Mouse (Mus musculus): ENCODE measurements at regions not wholly inside any gene's neighbourhood (a gene's known extent, or its start where the extent isn't known, plus 50 kb on each side); places are given as distances from the start of the nearest gene placed in this dataset.

DNA sequence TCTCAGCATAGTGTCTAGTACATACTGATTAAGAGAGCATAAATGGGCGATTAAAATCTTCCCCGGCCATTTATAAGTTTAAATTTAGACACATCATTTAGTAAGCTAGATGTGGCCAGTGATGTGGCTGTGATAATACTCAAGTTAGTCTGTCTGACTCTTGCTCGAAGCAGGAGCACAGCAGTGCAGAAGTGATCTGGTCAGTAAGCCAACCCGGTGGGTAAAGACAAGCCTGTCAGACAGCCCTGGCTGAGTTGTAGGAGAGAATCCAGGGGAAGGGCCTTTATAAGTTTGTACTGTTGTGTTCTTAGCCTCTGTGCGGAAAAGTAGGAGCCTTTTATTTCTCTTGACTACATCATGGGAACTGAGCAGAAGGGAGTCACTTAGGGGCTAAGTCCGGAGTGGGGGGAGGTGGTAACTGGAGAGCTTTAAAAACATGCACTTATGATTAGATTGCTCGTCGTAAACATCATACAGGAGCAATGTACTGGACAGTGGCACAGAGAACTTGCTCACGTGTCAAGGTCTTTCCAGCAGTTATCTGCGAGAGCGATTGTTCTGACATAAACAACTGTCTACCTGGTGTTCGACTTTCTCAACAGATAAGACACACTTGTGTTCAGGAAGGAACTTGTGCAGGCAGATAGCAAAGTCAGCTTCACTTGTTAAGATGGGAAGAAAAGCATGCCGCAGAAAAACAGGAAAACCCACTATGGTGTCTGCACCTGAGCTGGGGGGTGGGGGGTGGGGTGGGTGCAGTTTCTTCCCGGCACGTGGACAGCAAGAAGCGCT is 122.5 kb upstream of the Zeb2 start:
- H3K4me2 ChIP-seq (replicated peaks), result no peak overlapping the region
- no peaks in the 10 kb centered on the region for H3K27me3 ChIP-seq (replicated peaks)
- no peak overlapping the region for H3K9ac ChIP-seq
- no peaks in the 10 kb centered on the region for H3K9me3 ChIP-seq
- WGBS, result 39% methylated on average over 16 of the region's 16 CpGs
- peak; percentile 91 for ATAC-seq
- H3K4me1 ChIP-seq (replicated peaks), result no peaks in the 10 kb centered on the region
- H3K36me3 ChIP-seq, result no peaks in the 10 kb centered on the region
- H3K27ac ChIP-seq, result 0 out of 2 replicates have a peak overlapping the region, but pooled peaks have one; percentile 22
- no peak overlapping the region for H3K4me3 ChIP-seq (replicated peaks)

DNA sequence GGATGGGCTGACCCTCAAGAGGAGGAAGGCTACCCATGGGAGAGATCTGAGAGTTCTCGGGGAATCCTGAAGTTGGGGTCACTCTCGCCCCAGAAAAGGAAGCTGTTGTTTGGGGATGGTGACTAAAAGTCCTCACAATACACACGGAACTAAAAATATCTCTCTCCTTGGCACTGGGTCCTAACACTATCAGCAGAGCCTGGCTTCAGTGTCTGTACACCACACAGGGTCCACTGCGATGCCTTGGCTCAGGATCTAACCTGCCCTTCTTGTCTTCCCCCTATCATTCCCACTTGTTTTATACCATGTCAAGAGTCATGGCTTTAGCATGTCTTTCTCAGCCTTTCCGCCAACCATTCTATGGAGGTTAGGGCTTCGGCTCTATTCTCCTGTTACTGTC is 121.8 kb upstream of the Zeb2 start:
- Histone ChIP-seq H3K27me3 (replicated peaks) (no peaks in the 10 kb centered on the region), H3K4me3 (replicated peaks) (no peak overlapping the region), H3K4me2 (replicated peaks) (no peak overlapping the region), H3K36me3 (no peaks in the 10 kb centered on the region), H3K27ac (no peak overlapping the region), H3K9me3 (no peaks in the 10 kb centered on the region), H3K9ac (no peak overlapping the region), H3K4me1 (replicated peaks) (no peaks in the 10 kb centered on the region)
- WGBS, result 90% methylated on average over 6 of the region's 6 CpGs
- no peak for ATAC-seq

DNA sequence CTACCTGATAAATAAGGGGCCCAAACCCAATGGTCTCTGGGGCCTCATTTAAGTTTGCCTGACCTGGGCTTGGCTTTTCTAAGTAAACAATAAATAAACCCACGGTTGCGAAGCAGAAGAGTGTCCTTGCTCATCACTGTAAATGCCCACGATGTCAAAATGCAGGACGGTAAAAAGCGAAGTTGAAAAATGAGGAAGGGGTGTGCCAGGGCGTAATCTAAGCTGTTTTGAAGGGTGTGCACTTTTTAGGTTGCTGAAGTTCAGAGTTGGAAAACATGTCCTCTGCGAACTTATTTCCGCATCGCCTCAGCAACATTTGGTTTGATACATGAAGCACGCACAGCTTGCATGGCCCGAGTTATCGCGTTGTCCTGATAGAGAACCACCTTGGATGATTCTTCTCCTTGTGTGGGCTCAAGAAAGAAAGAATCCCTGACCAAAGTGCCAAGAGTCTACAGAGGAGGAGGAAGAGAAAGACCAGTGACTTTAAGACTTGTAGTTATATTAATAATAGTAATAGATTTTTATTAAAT is 119.0 kb upstream of the Zeb2 start:
- no peak for ATAC-seq
- Histone ChIP-seq H3K9ac (no peak overlapping the region), H3K9me3 (no peaks in the 10 kb centered on the region), H3K4me1 (replicated peaks) (no peaks in the 10 kb centered on the region), H3K27me3 (replicated peaks) (no peaks in the 10 kb centered on the region), H3K36me3 (no peaks in the 10 kb centered on the region), H3K4me3 (replicated peaks) (no peak overlapping the region), H3K4me2 (replicated peaks) (no peak overlapping the region), H3K27ac (no peak overlapping the region)
- WGBS, result 88% methylated on average over 13 of the region's 13 CpGs

DNA sequence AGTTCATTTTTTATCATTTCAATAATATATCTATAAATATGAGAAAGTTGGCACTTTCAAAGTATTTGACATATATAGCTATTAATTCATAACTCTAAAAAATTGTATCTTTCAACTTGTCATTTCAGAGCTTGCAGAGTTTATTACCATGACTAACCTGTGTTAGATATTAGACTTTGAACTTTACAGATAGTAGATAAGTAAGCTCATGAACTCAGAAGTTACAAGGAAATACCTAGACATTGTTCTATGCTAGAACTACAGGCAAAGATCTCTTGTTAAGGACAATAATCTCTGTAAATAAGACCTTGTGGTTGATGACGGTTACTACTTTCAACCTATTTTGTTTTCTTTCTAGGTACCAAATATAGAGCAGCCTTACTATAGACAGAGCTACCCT is 117.0 kb upstream of the Zeb2 start:
- Histone ChIP-seq H3K9me3 (no peaks in the 10 kb centered on the region), H3K4me3 (replicated peaks) (no peak overlapping the region), H3K36me3 (no peaks in the 10 kb centered on the region), H3K27me3 (replicated peaks) (no peaks in the 10 kb centered on the region), H3K4me1 (replicated peaks) (no peaks in the 10 kb centered on the region), H3K27ac (no peak overlapping the region), H3K4me2 (replicated peaks) (no peak overlapping the region), H3K9ac (no peak overlapping the region)
- 77% methylated on average over 1 of the region's 1 CpGs for WGBS
- ATAC-seq, result peak; percentile 92

DNA sequence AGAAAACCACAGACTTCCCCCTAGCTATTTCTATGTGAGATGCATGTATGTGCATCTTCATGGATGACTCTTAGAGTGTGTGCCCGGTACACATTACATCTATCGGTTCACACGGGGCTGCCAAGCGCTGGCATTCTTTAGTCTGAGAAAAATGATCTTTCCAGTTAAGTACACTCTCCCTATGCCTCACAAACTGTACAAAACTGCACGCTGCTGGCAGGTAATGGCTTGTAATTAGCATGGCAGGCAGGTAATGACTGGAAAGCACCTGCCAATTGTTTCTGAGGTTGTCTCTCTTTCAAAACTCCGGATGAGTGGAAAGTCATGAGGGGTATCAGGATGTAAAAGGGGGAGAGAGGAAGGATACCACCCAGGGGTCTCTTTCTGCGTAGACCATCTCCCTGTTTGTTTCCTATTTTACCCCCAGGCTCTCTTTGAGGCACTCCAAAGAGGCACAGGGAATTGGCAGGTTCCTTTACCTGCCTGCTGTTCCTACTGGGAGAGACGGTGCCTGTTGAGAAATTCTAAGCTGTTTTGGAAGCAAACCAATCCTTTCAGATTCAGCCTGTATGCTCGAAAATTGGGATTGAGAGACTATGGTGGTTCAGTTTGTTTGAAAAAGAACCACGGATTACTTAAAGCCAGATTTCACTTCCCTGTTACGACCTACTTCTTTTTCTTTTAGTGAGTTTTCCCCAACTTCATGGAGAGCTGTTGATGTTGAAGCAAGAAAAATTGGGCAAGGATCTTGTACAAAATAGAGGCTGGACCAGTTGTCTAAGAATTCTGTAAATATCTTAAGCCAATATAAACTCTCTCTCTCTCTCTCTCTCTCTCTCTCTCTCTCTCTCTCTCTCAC is 113.4 kb upstream of the Zeb2 start:
- H3K36me3 ChIP-seq, result no peaks in the 10 kb centered on the region
- H3K4me1 ChIP-seq (replicated peaks), result no peaks in the 10 kb centered on the region
- no peak overlapping the region for H3K9ac ChIP-seq
- no peak for ATAC-seq
- H3K4me3 ChIP-seq (replicated peaks), result no peak overlapping the region
- H3K4me2 ChIP-seq (replicated peaks), result no peak overlapping the region
- WGBS, result 80% methylated on average over 11 of the region's 11 CpGs
- no peak overlapping the region for H3K27ac ChIP-seq
- no peaks in the 10 kb centered on the region for H3K27me3 ChIP-seq (replicated peaks)
- H3K9me3 ChIP-seq, result no peaks in the 10 kb centered on the region

DNA sequence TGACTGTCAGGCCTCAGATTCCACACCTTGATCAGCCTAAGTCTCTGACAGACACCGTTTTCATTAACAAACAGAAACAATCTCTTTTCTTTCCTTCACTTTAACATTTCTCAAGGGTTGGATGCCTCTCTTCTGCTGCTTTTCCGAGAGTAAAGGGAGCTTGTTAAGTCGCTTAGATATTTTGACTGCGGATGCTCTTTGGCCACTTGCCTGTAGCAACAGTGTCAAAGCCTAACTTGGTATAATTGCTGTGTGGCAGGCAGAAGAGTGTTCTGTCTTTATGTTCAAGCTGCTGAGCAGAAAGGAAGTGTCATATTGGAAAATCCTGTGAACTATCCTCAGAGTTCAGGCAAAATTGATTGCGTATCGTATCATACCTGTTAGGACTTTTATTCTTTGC is 112.3 kb upstream of the Zeb2 start:
- Histone ChIP-seq H3K9ac (no peak overlapping the region), H3K4me2 (replicated peaks) (no peak overlapping the region), H3K27me3 (replicated peaks) (no peaks in the 10 kb centered on the region), H3K36me3 (no peaks in the 10 kb centered on the region), H3K4me3 (replicated peaks) (no peak overlapping the region), H3K4me1 (replicated peaks) (no peaks in the 10 kb centered on the region), H3K9me3 (no peaks in the 10 kb centered on the region), H3K27ac (no peak overlapping the region)
- ATAC-seq, result no peak
- 79% methylated on average over 6 of the region's 6 CpGs for WGBS

DNA sequence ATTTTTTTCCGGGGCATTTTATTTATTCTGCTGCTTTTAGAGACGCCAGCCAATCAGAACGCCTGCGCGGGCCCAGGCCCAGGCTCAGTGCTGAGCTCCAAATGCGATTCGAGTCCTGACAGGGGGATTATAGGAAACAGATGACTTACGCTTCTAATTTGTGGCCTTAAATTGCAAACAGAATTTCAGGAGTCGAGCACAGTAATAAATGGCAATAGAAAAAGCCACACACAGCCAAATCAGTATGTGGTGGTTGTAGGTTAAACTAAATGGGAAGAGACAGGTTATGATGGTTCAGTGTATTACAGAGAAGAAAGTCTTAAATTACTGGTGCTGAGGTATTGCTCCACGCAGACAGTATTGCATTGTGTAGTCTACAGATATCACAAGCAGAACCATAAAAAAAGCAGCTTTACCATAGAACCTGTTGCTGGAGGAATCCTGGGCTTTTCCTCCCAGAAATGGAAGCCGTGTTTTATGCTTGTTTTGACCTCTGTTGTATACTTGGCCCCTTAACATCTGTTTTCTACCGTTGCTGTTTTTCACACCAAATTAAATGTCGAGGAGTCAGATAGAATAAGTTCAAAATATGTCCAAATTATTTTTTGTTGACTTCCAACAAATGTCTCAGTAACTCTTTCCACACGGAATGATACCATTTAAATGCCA is 110.2 kb upstream of the Zeb2 start:
- Histone ChIP-seq H3K4me2 (replicated peaks) (no peak overlapping the region), H3K9ac (no peak overlapping the region), H3K27ac (no peak overlapping the region), H3K4me1 (replicated peaks) (no peaks in the 10 kb centered on the region), H3K27me3 (replicated peaks) (no peaks in the 10 kb centered on the region), H3K36me3 (no peaks in the 10 kb centered on the region), H3K9me3 (no peaks in the 10 kb centered on the region), H3K4me3 (replicated peaks) (no peak overlapping the region)
- no peak for ATAC-seq
- WGBS, result 45% methylated on average over 14 of the region's 14 CpGs

DNA sequence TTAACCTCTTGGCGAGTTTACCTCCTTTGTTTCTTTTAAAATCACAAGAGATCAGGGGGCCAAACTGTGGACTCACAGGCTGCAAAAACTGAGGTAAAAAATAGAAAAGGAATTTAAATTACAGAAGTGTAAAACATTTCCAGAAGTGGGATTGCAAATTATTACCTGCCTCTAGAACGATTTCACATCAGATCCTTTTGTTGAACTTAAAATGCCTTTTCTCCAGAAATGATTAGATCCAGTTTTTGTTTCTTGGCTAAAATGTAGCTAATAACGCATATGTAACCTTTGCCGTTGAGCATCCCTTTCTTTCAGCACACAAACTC is 108.8 kb upstream of the Zeb2 start:
- H3K36me3 ChIP-seq, result no peaks in the 10 kb centered on the region
- no peaks in the 10 kb centered on the region for H3K9me3 ChIP-seq
- no peak overlapping the region for H3K4me2 ChIP-seq (replicated peaks)
- H3K27me3 ChIP-seq (replicated peaks), result no peaks in the 10 kb centered on the region
- no peak overlapping the region for H3K9ac ChIP-seq
- H3K4me1 ChIP-seq (replicated peaks), result no peaks in the 10 kb centered on the region
- H3K27ac ChIP-seq, result no peak overlapping the region
- 73% methylated on average over 4 of the region's 4 CpGs for WGBS
- ATAC-seq, result no peak
- no peak overlapping the region for H3K4me3 ChIP-seq (replicated peaks)

DNA sequence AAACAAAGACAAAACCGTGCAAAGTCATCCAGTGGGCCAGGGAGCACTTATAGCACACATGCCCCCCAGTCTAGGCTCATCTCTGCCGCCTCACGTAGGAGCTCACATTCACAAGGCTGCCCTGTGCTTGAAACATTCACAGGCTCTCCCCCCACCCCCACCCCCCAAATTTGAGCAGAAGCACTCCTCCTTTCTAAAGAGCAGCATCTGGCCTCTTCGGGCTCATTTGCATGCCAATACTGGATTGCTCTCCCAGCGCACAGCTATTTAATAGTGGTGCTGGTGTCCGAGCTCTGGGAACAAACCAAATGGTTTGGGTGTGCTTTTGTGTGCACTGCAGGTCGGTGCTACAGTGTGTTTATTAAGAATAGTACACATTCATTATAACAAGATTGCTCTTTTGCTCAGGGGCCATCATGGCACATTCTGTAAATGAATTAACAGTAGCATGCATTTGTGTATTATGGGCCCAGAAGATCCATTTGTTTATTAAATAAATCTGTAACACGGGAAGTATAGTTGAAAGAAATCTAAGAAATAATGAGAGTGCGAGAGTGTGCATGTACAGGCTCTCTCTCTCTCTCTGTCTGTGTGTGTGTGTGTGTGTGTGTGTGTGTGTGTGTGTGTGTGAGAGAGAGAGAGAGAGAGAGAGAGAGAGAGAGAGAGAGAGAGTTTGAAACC is 108.3 kb upstream of the Zeb2 start:
- no peaks in the 10 kb centered on the region for H3K4me1 ChIP-seq (replicated peaks)
- no peaks in the 10 kb centered on the region for H3K36me3 ChIP-seq
- no peak overlapping the region for H3K9ac ChIP-seq
- no peak overlapping the region for H3K4me3 ChIP-seq (replicated peaks)
- ATAC-seq, result no peak
- 46% methylated on average over 9 of the region's 9 CpGs for WGBS
- no peak overlapping the region for H3K27ac ChIP-seq
- no peaks in the 10 kb centered on the region for H3K9me3 ChIP-seq
- H3K4me2 ChIP-seq (replicated peaks), result no peak overlapping the region
- no peaks in the 10 kb centered on the region for H3K27me3 ChIP-seq (replicated peaks)

DNA sequence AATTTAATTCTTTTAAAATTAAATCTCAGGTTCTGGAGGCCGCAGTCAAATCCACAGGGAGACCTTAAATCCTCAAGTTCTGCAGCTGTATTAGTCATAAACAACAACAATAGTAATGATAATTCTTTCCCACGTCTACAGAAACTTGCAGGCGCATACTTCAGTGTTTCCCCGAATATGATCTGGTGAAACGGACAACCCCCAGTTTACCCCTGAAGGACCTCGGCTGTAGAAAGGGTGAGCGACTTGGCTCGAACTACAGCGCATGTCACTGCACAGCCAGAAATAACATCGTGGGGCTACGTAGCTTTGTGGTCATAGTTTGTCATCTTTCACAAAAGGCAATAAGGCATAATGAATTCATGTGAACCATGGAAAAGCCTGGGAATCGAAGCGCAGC is 105.0 kb upstream of the Zeb2 start:
- H3K36me3 ChIP-seq, result no peaks in the 10 kb centered on the region

DNA sequence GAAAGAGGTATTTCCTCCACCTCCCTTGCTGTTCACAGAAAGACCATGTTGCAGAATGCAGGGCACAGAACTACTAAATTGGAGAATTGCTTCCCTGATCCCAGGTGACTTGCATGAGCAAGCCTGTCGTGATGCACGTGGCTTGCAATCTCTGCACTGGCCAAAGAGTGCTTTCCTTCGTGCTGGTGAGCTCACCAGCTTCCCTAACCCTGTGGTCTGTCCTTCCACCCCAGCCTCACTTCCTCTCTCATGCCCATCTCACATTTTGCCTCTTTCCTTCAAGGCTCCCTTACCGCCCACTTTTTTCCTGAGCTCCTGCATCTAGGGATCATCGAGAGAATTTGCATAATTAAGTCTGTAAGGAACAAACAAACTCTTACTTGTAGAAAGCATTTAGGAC is 102.7 kb upstream of the Zeb2 start:
- Histone ChIP-seq H3K4me2 (replicated peaks) (no peak overlapping the region), H3K4me1 (replicated peaks) (no peaks in the 10 kb centered on the region), H3K27ac (no peak overlapping the region), H3K36me3 (no peaks in the 10 kb centered on the region), H3K4me3 (replicated peaks) (no peak overlapping the region), H3K9me3 (no peaks in the 10 kb centered on the region), H3K27me3 (replicated peaks) (no peaks in the 10 kb centered on the region), H3K9ac (no peak overlapping the region)
- ATAC-seq, result no peak
- WGBS, result 59% methylated on average over 5 of the region's 5 CpGs

More for the DNA sequence above, 105.0 kb upstream of the Zeb2 start:
- no peak overlapping the region for H3K4me2 ChIP-seq (replicated peaks)
- no peak overlapping the region for H3K27ac ChIP-seq
- H3K27me3 ChIP-seq (replicated peaks), result no peaks in the 10 kb centered on the region
- 77% methylated on average over 13 of the region's 13 CpGs for WGBS
- H3K9ac ChIP-seq, result no peak overlapping the region
- no peaks in the 10 kb centered on the region for H3K9me3 ChIP-seq
- no peak for ATAC-seq
- H3K4me1 ChIP-seq (replicated peaks), result no peaks in the 10 kb centered on the region
- H3K4me3 ChIP-seq (replicated peaks), result no peak overlapping the region

DNA sequence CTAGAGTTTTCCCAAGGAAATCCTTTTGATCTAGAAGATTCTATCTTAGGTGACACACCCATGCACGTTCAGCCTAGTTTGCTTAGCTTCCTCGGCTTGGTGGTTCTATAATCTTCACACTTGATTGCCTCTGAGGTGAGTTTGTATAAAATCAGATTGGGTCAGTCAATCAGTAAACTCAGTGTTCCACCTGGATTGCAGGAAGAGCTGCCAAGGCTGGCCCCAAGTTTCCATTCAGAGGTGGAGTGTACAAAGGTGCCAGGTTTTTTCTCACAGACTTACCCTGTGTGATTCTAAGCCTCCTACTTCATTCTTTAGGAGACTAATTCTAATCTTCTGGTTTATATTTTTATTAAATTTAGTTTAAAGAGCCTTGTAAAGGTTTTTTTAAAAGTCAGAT is 95.6 kb upstream of the Zeb2 start:
- no peak overlapping the region for H3K27ac ChIP-seq
- ATAC-seq, result no peak
- WGBS, result 58% methylated on average over 2 of the region's 2 CpGs

More for the DNA sequence above, 95.6 kb upstream of the Zeb2 start:
- Histone ChIP-seq H3K9ac (no peak overlapping the region), H3K4me2 (replicated peaks) (no peak overlapping the region), H3K36me3 (no peaks in the 10 kb centered on the region), H3K4me1 (replicated peaks) (no peaks in the 10 kb centered on the region), H3K9me3 (no peaks in the 10 kb centered on the region), H3K27me3 (replicated peaks) (no peaks in the 10 kb centered on the region), H3K4me3 (replicated peaks) (no peak overlapping the region)

All from intestine, embryonic 15.5 days (tissue).